Mouse (Mus musculus): ENCODE results near the gene Rgs9. TPM values are rescaled to one million over a fixed set of nuclear protein-coding genes. Genes with fewer than 3 reads are reported as not detected.
A peak's percentile ranks its signal among the peaks of the same experiment; 100 is the strongest.
"Not testable (repeated sequence)": the region's sequence is repeated elsewhere in the genome, so short reads cannot be mapped to it uniquely, and the experiment has no call there.

Rgs9 gene
- 2.1 and 3.0 TPM in 2 replicates for polyA plus RNA-seq (2015; fragmentation: Nextera tagmentation; extraction: Ambion mirVana)

DNA sequence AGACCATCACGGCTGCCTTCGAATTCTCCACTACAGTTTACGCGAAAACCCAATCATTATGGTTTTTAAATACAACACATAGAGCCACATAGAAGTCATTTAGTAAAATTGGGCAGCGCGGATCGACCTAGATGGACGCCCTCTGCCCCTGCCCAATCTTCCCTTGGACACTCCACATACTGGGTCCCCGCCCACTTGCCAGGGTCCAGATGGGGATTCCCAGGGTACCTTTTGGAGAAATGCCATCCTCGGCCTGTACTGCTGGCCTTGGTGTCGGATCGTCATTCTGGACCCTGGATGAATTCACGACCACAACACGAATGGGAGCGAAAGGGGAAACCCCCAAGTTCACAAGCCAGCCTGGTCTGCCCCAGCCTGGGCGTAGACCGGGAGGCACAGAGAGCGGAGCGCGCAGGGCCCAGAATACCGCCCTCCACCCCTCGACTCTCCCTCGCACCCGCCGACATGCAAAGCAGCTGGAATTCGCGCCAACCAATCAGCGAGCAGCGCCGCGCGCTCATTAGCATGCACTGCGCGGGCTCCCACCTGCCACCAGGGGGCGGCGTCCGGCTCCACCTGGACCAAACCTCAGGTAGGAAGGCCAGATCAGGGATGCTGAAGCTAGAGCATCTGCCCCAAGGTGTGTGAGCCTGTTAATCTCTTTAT lies at the start of gene Rgs9:
Gene Rgs9 (minus strand): TSS at position 420 of the 666 bp plus-strand sequence.
- peaks cover 15% of the 10 kb centered on the region for H3K27me3 ChIP-seq
- WGBS, result 4% methylated on average over 37 of the region's 37 CpGs
- no peak within 1 kb of the TSS for H3K27ac ChIP-seq
- H3K36me3 ChIP-seq, result no peaks in the 10 kb centered on the region
- peak within 1 kb of the TSS; percentile 45 for H3K4me3 ChIP-seq
- H3K4me1 ChIP-seq, result peaks cover 16% of the 10 kb centered on the region
- ATAC-seq (ENCODE audit: insufficient number of reproducible peaks, insufficient read depth, low FRiP score, low TSS enrichment, low read depth), result peak; percentile 84
- peak within 1 kb of the TSS; percentile 69 for H3K9ac ChIP-seq
- H3K9me3 ChIP-seq, result no peaks in the 10 kb centered on the region
- H3K4me2 ChIP-seq, result peak within 1 kb of the TSS; percentile 71

DNA sequence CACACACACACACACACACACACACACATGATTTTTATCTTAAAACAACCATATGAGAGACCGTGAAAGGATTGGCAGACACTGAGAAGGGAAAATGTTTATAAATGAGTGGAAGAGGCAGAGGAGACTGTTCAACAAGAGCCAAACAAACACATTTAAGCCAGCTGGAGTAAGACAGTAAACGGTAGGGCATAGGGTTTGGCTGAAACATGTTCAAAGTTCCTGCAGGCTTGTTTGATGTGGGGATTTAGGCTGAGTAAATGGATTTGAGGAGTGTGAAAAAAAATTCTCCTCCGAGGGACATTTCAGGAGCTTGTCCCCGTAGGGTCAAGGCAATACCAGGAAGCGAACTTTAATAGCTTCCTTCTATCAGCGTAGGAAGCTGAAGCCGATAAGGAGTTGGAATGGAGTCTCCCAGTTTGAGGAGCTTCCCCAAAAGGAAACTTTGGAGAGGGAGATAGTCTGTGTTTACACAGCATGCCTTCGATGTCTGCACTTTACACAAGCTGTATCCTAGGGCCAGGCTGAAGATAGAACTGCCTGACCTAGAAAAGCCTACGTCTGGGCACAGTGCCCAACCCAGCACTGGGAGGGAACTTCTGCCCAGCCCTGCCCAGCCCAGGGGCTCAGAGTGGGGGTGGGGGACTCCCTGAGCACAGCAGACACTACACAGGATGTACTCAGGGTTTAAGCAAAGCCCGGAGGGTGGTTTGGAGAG lies 49.5 kb upstream of the Rgs9 start:
- no peak overlapping the region for H3K9ac ChIP-seq
- peaks cover 4% of the 10 kb centered on the region; the same call in 1 of the 2 replicates for H3K27me3 ChIP-seq
- H3K27ac ChIP-seq, result peak overlapping the region; percentile 58; the same call in 1 of the 2 replicates
- 42% methylated on average over 10 of the region's 10 CpGs for WGBS
- ATAC-seq (ENCODE audit: insufficient number of reproducible peaks, insufficient read depth, low FRiP score, low TSS enrichment, low read depth), result peak; percentile 71
- H3K4me2 ChIP-seq, result peak overlapping the region; percentile 18; the same call in 1 of the 2 replicates
- no peaks in the 10 kb centered on the region for H3K9me3 ChIP-seq
- peaks cover 34% of the 10 kb centered on the region for H3K4me1 ChIP-seq
- H3K36me3 ChIP-seq, result no peaks in the 10 kb centered on the region
- no peak overlapping the region for H3K4me3 ChIP-seq

GRCm38 (mm10) chr11:109343991-109344599 lies 46.2 kb upstream of the Rgs9 start:
- peak overlapping the region; percentile 20 for H3K4me2 ChIP-seq
- WGBS, result 20% methylated on average over 10 of the region's 10 CpGs
- peaks cover 34% of the 10 kb centered on the region for H3K4me1 ChIP-seq
- peaks cover 4% of the 10 kb centered on the region; the same call in 1 of the 2 replicates for H3K27me3 ChIP-seq
- H3K4me3 ChIP-seq, result no peak overlapping the region
- H3K9me3 ChIP-seq, result no peaks in the 10 kb centered on the region
- H3K9ac ChIP-seq, result no peak overlapping the region
- H3K27ac ChIP-seq, result peak overlapping the region; percentile 39; the same call in 1 of the 2 replicates
- no peaks in the 10 kb centered on the region for H3K36me3 ChIP-seq
- no peak for ATAC-seq (ENCODE audit: insufficient number of reproducible peaks, insufficient read depth, low FRiP score, low TSS enrichment, low read depth)

DNA sequence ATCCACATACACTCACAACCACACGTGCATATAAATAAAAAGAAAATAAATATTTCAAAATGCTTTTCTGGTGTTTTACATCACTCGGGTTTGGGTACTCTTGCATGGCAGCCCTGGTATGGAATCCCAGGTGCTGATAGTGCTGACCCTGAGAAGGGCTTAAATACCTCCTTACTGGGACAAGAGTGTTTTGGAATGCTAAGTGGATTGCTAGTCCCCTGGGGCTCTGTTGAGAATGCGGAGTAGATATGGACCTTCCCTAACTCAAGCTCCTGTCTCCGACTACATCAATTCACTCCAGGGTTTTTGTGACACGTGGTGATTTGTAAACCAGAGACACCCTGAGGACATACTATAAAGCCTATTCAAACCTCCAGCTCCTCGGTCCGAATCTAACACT lies 45.6 kb upstream of the Rgs9 start:
- H3K4me2 ChIP-seq, result peak overlapping the region; percentile 20
- no peaks in the 10 kb centered on the region for H3K9me3 ChIP-seq
- ATAC-seq (ENCODE audit: insufficient number of reproducible peaks, insufficient read depth, low FRiP score, low TSS enrichment, low read depth), result no peak

GRCm38 (mm10) chr11:109342666-109343065 lies 44.7 kb upstream of the Rgs9 start:
- H3K4me1 ChIP-seq, result peaks cover 24% of the 10 kb centered on the region
- H3K4me3 ChIP-seq; ATAC-seq (ENCODE audit: insufficient number of reproducible peaks, insufficient read depth, low FRiP score, low TSS enrichment, low read depth); H3K36me3 ChIP-seq; H3K9ac ChIP-seq; H3K27me3 ChIP-seq; H3K27ac ChIP-seq; H3K4me2 ChIP-seq; H3K9me3 ChIP-seq: not testable (repeated sequence)
- WGBS, result 93% methylated on average over 4 of the region's 4 CpGs

More for the DNA sequence above, 45.6 kb upstream of the Rgs9 start:
- H3K4me3 ChIP-seq, result no peak overlapping the region
- no peaks in the 10 kb centered on the region for H3K36me3 ChIP-seq
- 0 out of 2 replicates have a peak overlapping the region, but pooled peaks have one; percentile 39 for H3K27ac ChIP-seq
- no peak overlapping the region for H3K9ac ChIP-seq
- peaks cover 33% of the 10 kb centered on the region for H3K4me1 ChIP-seq
- H3K27me3 ChIP-seq, result peaks cover 4% of the 10 kb centered on the region; the same call in 1 of the 2 replicates
- 25% methylated on average over 7 of the region's 7 CpGs for WGBS

GRCm38 (mm10) chr11:109340541-109340940 lies 42.6 kb upstream of the Rgs9 start:
- peaks cover 4% of the 10 kb centered on the region; the same call in 1 of the 2 replicates for H3K27me3 ChIP-seq
- no peaks in the 10 kb centered on the region for H3K9me3 ChIP-seq
- peaks cover 9% of the 10 kb centered on the region for H3K4me1 ChIP-seq
- no peak overlapping the region for H3K27ac ChIP-seq
- no peaks in the 10 kb centered on the region for H3K36me3 ChIP-seq
- H3K4me2 ChIP-seq, result no peak overlapping the region
- H3K9ac ChIP-seq, result no peak overlapping the region
- no peak for ATAC-seq (ENCODE audit: insufficient number of reproducible peaks, insufficient read depth, low FRiP score, low TSS enrichment, low read depth)
- no peak overlapping the region for H3K4me3 ChIP-seq
- 74% methylated on average over 5 of the region's 5 CpGs for WGBS

DNA sequence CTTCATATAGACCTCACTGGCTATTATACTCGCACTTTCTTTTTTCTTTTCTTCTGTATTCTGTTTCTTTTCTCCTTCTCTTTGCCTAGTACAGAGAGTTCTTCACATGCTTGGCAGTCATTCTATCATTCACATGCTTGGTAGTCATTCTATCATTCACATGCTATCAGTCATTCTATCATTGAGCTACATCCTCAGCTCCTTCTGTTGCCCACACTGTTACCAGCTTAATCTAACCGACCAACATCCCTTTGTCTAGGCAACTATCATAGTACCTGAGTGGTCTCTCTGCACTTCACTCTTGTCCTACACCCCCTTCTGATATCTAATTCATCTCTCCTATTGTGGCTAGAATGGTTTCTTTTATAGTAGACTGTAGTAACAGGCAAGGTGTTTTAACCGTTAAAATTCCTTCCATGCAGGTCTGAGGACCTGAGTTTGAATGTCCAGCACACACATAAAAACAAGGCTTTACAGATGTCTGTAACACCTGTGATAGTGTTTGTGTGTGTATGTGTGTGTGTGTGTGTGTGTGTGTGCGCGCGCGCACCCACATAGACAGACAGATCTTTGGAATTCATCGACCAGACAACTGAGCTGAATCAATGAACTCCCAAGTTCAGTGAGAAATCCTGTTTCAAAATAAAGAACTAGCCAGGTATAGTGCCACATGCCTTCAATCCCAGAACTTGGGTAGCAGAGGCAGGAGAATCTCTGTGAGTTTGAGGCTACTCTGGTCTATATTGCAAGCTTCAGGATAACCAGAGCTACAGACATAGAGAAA lies 41.4 kb upstream of the Rgs9 start:
- no peak overlapping the region for H3K4me3 ChIP-seq
- H3K9me3 ChIP-seq, result no peaks in the 10 kb centered on the region
- peaks cover 4% of the 10 kb centered on the region; the same call in 1 of the 2 replicates for H3K27me3 ChIP-seq
- H3K9ac ChIP-seq, result no peak overlapping the region
- H3K27ac ChIP-seq, result no peak overlapping the region
- no peak for ATAC-seq (ENCODE audit: insufficient number of reproducible peaks, insufficient read depth, low FRiP score, low TSS enrichment, low read depth)
- WGBS, result 91% methylated on average over 8 of the region's 8 CpGs
- peaks cover 9% of the 10 kb centered on the region for H3K4me1 ChIP-seq
- H3K36me3 ChIP-seq, result no peaks in the 10 kb centered on the region
- no peak overlapping the region for H3K4me2 ChIP-seq

DNA sequence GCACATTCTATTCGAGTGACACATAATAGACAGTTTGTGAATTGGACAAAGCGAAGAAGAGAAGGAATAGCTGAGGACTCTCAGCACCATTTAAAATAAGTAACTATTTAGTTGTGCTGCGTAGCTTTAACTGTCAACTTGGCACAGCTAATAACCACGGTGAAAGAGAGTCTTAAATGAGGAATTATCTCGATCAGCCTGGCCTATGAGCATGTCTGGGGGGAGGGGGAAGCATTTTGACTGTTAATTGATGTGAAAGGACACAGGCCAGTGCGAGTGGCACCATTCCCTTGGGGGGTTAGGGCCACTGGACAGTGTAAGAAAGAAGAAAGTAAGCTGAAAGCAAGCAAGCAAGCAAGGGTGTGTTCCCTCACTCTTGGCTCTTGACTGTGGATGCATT lies 38.0 kb upstream of the Rgs9 start:
- ATAC-seq (ENCODE audit: insufficient number of reproducible peaks, insufficient read depth, low FRiP score, low TSS enrichment, low read depth), result no peak

GRCm38 (mm10) chr11:109334773-109335172 lies 36.8 kb upstream of the Rgs9 start:
- H3K9ac ChIP-seq, result no peak overlapping the region
- no peak overlapping the region for H3K4me2 ChIP-seq
- H3K4me3 ChIP-seq, result no peak overlapping the region
- H3K27me3 ChIP-seq, result no peaks in the 10 kb centered on the region; the same call in 1 of the 2 replicates
- WGBS, result 83% methylated on average over 4 of the region's 4 CpGs
- H3K27ac ChIP-seq, result no peak overlapping the region
- no peaks in the 10 kb centered on the region for H3K9me3 ChIP-seq
- peaks cover 6% of the 10 kb centered on the region; the same call in 1 of the 2 replicates for H3K4me1 ChIP-seq
- H3K36me3 ChIP-seq, result no peaks in the 10 kb centered on the region
- no peak for ATAC-seq (ENCODE audit: insufficient number of reproducible peaks, insufficient read depth, low FRiP score, low TSS enrichment, low read depth)

More for the DNA sequence above, 38.0 kb upstream of the Rgs9 start:
- no peaks in the 10 kb centered on the region for H3K36me3 ChIP-seq
- no peak overlapping the region for H3K4me2 ChIP-seq
- no peak overlapping the region for H3K9ac ChIP-seq
- no peak overlapping the region for H3K27ac ChIP-seq
- no peaks in the 10 kb centered on the region for H3K9me3 ChIP-seq
- no peaks in the 10 kb centered on the region for H3K27me3 ChIP-seq
- 55% methylated on average over 6 of the region's 6 CpGs for WGBS
- H3K4me1 ChIP-seq, result peaks cover 6% of the 10 kb centered on the region; the same call in 1 of the 2 replicates
- H3K4me3 ChIP-seq, result no peak overlapping the region

DNA sequence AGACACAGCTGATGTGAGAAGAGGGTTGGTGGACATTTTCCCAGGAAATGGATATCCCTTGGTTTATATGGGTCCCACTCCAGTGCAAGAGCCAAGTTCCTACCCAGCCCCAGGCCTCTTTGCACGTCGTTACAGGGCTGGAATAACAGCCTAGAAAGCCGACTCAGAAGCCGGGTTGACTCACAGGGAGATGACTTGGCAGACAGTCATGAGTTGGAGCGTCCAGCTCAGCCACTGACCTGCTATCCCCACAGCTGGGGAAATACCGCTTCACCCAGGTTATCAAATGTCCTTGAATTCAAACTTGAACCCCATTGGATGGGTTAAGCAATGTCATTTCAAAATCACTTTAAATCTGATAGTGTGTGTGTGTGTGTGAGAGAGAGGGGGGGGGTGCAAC lies 34.8 kb upstream of the Rgs9 start:
- H3K4me1 ChIP-seq, result peaks cover 12% of the 10 kb centered on the region
- WGBS, result 78% methylated on average over 6 of the region's 6 CpGs
- no peaks in the 10 kb centered on the region for H3K36me3 ChIP-seq
- H3K4me3 ChIP-seq, result no peak overlapping the region
- H3K27me3 ChIP-seq, result no peaks in the 10 kb centered on the region; the same call in 1 of the 2 replicates
- H3K4me2 ChIP-seq, result no peak overlapping the region
- no peak overlapping the region for H3K27ac ChIP-seq
- no peak for ATAC-seq (ENCODE audit: insufficient number of reproducible peaks, insufficient read depth, low FRiP score, low TSS enrichment, low read depth)
- no peak overlapping the region for H3K9ac ChIP-seq
- no peaks in the 10 kb centered on the region for H3K9me3 ChIP-seq

DNA sequence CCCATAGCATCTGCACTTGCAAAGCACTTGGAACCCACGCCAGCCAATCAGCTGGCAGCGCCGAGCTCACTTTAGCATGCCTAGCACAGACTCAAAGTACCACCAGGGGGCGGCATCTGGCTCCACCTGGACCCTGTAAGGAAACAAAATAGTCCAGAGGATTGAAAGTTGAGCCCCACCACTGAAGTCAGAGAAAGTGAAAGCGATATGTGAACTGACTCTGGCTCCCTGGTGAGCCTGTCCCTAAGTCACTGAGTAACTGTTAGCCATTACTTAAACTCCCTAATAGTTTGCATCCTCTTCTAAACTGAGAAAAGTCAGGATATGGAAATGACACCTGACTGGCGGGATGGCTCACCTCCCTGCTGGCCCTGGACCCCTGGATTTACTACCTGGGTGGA lies 33.5 kb upstream of the Rgs9 start:
- Histone ChIP-seq H3K36me3 (no peaks in the 10 kb centered on the region), H3K4me2 (peak overlapping the region; percentile 57), H3K9me3 (no peaks in the 10 kb centered on the region), H3K4me3 (peak overlapping the region; percentile 31), H3K27me3 (no peaks in the 10 kb centered on the region; the same call in 1 of the 2 replicates), H3K4me1 (peaks cover 19% of the 10 kb centered on the region), H3K27ac (no peak overlapping the region), H3K9ac (peak overlapping the region; percentile 55; the same call in 1 of the 2 replicates)
- WGBS, result 4% methylated on average over 6 of the region's 6 CpGs
- peak; percentile 85 for ATAC-seq (ENCODE audit: insufficient number of reproducible peaks, insufficient read depth, low FRiP score, low TSS enrichment, low read depth)
